ENCODE assay signal across 14 mouse cellular contexts in genomic region chr9:110687846-110688245, GRCm38 (mm10). TPM values are rescaled to one million over a fixed set of nuclear protein-coding genes. Genes with fewer than 3 reads are reported as not detected.
"Had no signal": no experiment of that assay in that cellular context is flagged by ENCODE, and none has a peak within 500 bp of the region (broad histone marks: within the 10 kb centered on the region; RNA-seq: fewer than 3 reads in every experiment).

No protein-coding gene starts in this region.

- H3K27ac ChIP-seq: limb, embryonic 12.5 days; liver, embryonic 15.5 days; midbrain, embryonic 13.5 days; neural tube, embryonic 15.5 days had no signal

- H3K9ac ChIP-seq: limb, embryonic 12.5 days; liver, embryonic 15.5 days; midbrain, embryonic 13.5 days; neural tube, embryonic 15.5 days had no signal

- ATAC-seq: midbrain, embryonic 13.5 days had no signal

- H3K4me2 ChIP-seq: limb, embryonic 12.5 days; liver, embryonic 15.5 days; midbrain, embryonic 13.5 days; neural tube, embryonic 15.5 days had no signal

- H3K4me3 ChIP-seq: limb, embryonic 12.5 days; liver, embryonic 15.5 days; midbrain, embryonic 13.5 days; myocyte; neural tube, embryonic 15.5 days had no signal

- DNase-seq: kidney, postnatal 14 days; layer of hippocampus, adult 9-11 months; layer of hippocampus, postnatal 36 days; liver; lung, adult 2 months; right cerebral cortex, adult 18-20 months; right cerebral cortex, postnatal 25 days; thymus, postnatal 4 days had no signal

- H3K27me3 ChIP-seq: limb, embryonic 12.5 days; liver, embryonic 15.5 days; midbrain, embryonic 13.5 days; neural tube, embryonic 15.5 days had no signal

- H3K36me3 ChIP-seq: limb, embryonic 12.5 days had no signal

- H3K9me3 ChIP-seq: limb, embryonic 12.5 days; liver, embryonic 15.5 days; midbrain, embryonic 13.5 days; neural tube, embryonic 15.5 days had no signal

RNA-seq across cellular contexts. Expression of gene Myl3, which starts 53.8 kb away (rescaled TPM):
- total RNA-seq: layer of hippocampus, postnatal 36 days; megakaryocyte progenitor cell, adult 5-6 weeks had no signal
- polyA plus RNA-seq: midbrain, embryonic 13.5 days had no signal
